Mouse (Mus musculus) megakaryocyte-erythroid progenitor cell, adult 5 weeks (primary cell): ENCODE results near the gene Man2b1. TPM values are rescaled to one million over a fixed set of nuclear protein-coding genes. Genes with fewer than 3 reads are reported as not detected.

Source experiments
- polyA plus RNA-seq: library from polyadenylated mRNA; stranded (reverse); fragments of >175 nt; gene quantifications from 2 replicates; pipeline ENCODE4 v1.2.3, GENCODE M21; 2012

Man2b1 gene
- 34.4 and 41.1 TPM in 2 replicates for polyA plus RNA-seq

DNA sequence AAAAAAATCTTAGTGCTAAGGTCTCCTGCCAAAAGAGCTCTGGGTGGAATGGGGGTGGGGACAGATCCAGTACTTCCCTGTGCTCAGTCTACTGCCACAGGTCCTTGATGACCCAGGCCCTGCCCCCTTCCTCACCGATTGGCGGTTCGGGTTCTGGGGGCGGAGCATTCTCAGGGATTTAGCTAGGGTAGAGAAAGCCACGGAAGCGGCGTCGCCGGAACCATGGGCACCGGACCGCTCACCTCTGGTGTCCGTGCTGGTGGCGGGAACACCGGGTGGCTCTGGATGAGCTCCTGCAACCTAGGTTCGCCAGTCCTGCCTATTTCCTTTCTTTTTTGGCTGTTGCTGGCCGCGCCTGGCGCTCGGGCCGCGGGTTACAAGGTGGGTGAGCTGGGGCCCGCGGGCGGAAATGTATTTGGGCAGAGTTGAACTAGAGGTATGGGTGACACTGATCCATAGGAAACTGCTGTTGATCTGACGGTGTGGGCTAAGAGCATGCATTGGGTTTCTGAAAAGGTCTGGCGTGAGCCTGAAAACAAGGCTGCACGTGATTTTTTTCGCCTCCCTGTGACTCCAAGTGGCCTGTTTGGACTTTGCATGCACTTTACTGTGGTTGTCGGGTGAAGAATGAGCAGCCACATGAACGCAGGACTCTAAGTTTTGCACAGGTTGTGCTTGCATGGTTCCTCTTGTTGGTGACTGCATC lies at the start of gene Man2b1:
Gene Man2b1 (plus strand): TSS at position 163 of the 706 bp plus-strand sequence.

DNA sequence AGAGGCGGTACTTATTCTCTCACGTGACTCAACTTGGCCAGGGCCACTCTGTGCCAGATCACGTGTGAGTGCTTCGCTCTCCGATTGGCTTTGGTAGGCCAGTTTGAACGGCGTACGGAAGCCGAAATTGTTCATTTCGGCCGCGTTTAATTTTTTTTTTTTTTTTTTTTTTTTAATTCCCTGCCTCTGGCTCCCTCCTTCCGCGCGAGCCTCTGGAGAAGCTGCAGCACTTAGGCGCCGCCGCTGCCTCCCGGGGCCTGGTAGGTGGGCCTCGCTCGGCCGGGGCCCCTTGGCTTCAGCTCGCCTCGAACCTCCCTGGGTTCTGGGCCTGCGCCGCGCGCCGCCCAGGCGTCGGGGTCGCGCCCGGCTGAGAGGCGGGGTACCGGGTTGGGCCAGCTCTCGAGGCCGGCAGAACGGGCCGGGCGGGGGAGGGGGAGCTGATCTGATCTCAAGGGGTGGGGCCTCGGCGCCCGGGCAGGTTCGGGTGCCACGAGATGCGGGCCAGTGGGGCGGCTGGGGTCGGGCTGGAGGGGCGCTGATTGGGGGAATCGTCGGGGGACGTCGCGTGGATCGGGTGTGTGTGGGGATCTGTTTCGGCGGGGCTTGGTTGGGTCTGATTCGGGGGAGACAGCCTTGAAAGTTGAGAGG lies 46.2 kb upstream of the Man2b1 start, which contains the start of gene Tnpo2:
Gene Tnpo2 (plus strand): TSS at position 198 of the 648 bp plus-strand sequence.

DNA sequence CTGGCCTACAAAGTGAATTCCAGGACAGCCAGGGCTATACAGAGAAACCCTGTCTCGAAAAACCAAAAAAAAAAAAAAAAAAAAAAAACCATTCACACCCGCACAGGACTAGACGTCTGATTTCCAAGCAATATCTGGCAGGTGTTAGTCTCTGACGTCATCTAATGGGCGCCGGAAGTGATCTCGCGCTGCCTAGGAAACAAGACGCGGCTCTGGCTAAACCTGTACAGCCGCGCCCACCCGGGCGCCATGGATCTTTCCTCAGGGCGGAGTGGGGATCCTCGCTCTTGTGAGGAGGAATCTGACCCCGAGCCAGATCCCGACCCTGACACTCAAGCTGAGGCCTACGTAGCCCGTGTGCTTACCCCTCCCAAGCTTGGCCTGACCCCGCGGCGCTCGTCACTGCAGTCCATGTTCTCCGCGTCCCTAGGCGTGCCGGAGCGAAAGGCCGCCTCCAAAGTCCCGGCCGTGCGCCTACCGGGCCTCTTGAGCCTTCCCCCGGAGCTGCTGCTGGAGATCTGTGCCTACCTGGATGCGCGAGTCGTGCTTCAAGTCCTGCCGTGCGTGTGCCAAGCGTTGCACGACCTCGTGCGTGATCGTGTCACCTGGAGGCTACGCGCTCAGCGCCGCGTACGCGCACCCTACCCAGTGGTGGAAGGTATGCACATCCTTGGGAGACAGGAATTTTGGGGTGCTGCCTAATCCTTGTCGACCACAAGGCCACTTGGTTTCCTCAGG lies 23.0 kb upstream of the Man2b1 start, which contains the start of gene Fbxw9:
Gene Fbxw9 (plus strand): TSS at position 177 of the 738 bp plus-strand sequence.

DNA sequence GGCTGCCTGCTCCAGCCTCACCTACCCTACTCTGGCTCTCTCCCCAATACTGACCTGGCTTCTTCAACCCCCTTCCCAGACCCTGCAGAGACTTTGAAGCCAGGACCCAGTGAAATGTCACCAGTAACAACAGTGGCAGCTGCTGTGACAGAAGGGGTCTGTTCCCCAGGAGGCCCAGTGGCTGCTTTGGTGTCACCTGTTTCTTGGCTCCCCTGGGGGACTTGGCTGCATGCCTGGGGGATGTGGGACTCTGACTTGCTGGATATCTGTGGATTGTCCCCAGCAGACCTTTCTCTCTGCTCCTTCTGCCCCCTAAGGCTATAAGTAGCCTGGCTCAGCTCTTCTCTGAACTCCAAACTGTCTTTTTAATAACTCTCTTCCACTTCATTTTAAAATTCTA lies 15.1 kb upstream of the Man2b1 start, which contains the start of gene Gm5741:
Gene Gm5741 (minus strand): TSS at position 1 of the 400 bp plus-strand sequence.

GRCm38 (mm10) chr8:85071514-85072281 lies 11.4 kb upstream of the Man2b1 start, which contains the start of gene Dhps:
TSS of gene Dhps (plus strand) at chr8:85071757.

GRCm38 (mm10) chr8:85080532-85081215 lies 2.4 kb upstream of the Man2b1 start, which contains the start of gene Wdr83os:
TSS of gene Wdr83os (plus strand) at chr8:85080740.

GRCm38 (mm10) chr8:85081216-85081555 lies 1.9 kb upstream of the Man2b1 start, which contains the start of gene Wdr83:
TSS of gene Wdr83 (minus strand) at chr8:85081306.

GRCm38 (mm10) chr8:85122995-85123394 lies 39.9 kb downstream of the Man2b1 start, which contains the start of gene Zfp791:
TSS of gene Zfp791 (minus strand) at chr8:85123095.

Other genes with a start within 250 kb of the Man2b1 start
- gene Rad23a, start 242.6 kb upstream of the Man2b1 start, polyA plus RNA-seq, result 315 and 332 TPM in 2 replicates
- 878 and 1,229 TPM in 2 replicates for gene Calr, start 236.3 kb upstream of the Man2b1 start, polyA plus RNA-seq
- 121 and 135 TPM in 2 replicates for gene Farsa, start 226.3 kb upstream of the Man2b1 start, polyA plus RNA-seq
- 155 and 182 TPM in 2 replicates for gene Syce2, start 211.2 kb upstream of the Man2b1 start, polyA plus RNA-seq
- 52.8 and 57.4 TPM in 2 replicates for gene Gcdh, start 189.3 kb upstream of the Man2b1 start, polyA plus RNA-seq
- 122 and 124 TPM in 2 replicates for gene Klf1, start 181.3 kb upstream of the Man2b1 start, polyA plus RNA-seq
- gene Dnase2a, start 174.7 kb upstream of the Man2b1 start, polyA plus RNA-seq, result 34.2 and 54.0 TPM in 2 replicates
- gene Mast1, start 145.9 kb upstream of the Man2b1 start, polyA plus RNA-seq, result 0.03 and 0.19 TPM in 2 replicates
- not detected in 2 replicates for gene Rtbdn, start 136.3 kb upstream of the Man2b1 start, polyA plus RNA-seq
- not detected in 2 replicates for gene Gm49661, start 113.8 kb upstream of the Man2b1 start, polyA plus RNA-seq
- gene Prdx2, start 113.7 kb upstream of the Man2b1 start, polyA plus RNA-seq, result 79.0 and 82.7 TPM in 2 replicates
- gene Rnaseh2a, start 113.5 kb upstream of the Man2b1 start, polyA plus RNA-seq, result 323 and 329 TPM in 2 replicates
- 1,314 and 1,326 TPM in 2 replicates for gene Junb, start 104.6 kb upstream of the Man2b1 start, polyA plus RNA-seq
- gene Hook2, start 92.7 kb upstream of the Man2b1 start, polyA plus RNA-seq, result 22.8 and 26.7 TPM in 2 replicates
- gene Best2, start 68.7 kb upstream of the Man2b1 start, polyA plus RNA-seq, result 0.02 TPM in 1 of 2 replicates, not detected in the other
- gene Asna1, start 58.0 kb upstream of the Man2b1 start, polyA plus RNA-seq, result 87.9 and 91.1 TPM in 2 replicates
- 350 and 408 TPM in 2 replicates for gene Trir, start 56.4 kb upstream of the Man2b1 start, polyA plus RNA-seq
- 11.7 and 13.9 TPM in 2 replicates for gene Tnpo2, start 46.4 kb upstream of the Man2b1 start, polyA plus RNA-seq
- gene Fbxw9, start 23.2 kb upstream of the Man2b1 start, polyA plus RNA-seq, result 19.4 and 20.4 TPM in 2 replicates
- 0.30 and 0.79 TPM in 2 replicates for gene Gm5741, start 15.3 kb upstream of the Man2b1 start, polyA plus RNA-seq
- 45.6 and 47.8 TPM in 2 replicates for gene Dhps, start 11.5 kb upstream of the Man2b1 start, polyA plus RNA-seq
- gene Wdr83os, start 2.5 kb upstream of the Man2b1 start, polyA plus RNA-seq, result 15.9 and 19.7 TPM in 2 replicates
- gene Wdr83, start 2.0 kb upstream of the Man2b1 start, polyA plus RNA-seq, result 28.6 and 36.6 TPM in 2 replicates
- not detected in 2 replicates for gene Zfp791, start 39.8 kb downstream of the Man2b1 start, polyA plus RNA-seq
- gene Cks1brt, start 68.7 kb downstream of the Man2b1 start, polyA plus RNA-seq, result not detected in 2 replicates
- gene Olfr371, start 142.7 kb downstream of the Man2b1 start, polyA plus RNA-seq, result not detected in 2 replicates
- gene Orc6, start 216.4 kb downstream of the Man2b1 start, polyA plus RNA-seq, result 24.5 and 26.9 TPM in 2 replicates
- 3.2 and 3.8 TPM in 2 replicates for gene Vps35, start 216.5 kb downstream of the Man2b1 start, polyA plus RNA-seq